Mouse (Mus musculus): ENCODE results near the gene Polr2f. TPM values are rescaled to one million over a fixed set of nuclear protein-coding genes. Genes with fewer than 3 reads are reported as not detected.

Polr2f gene
- polyA plus RNA-seq, 1 experiment from 2014 or later: 320 TPM

DNA sequence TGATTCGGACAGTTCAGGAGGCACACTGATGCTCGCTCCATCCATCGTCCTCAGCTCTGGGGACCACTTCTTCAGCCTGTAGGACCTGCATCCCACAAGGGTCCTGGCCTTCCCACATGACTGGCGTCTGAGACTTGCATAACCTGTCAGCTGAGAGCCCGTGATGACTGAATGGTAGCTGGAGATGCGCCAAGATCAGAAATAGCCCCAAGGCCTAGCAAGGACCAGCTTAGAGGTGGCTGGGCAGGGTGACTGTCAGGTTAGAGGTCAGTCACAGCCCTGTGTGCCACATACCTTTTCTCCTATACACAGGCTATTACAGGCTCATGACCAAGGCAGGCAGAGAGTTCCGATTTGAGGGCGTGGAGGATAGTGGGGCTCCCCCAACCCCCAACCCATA, 54.7 kb downstream of the Polr2f start:
- no peaks in the 10 kb centered on the region for H3K27me3 ChIP-seq (ENCODE audit: control insufficient read depth, insufficient read depth, low read length)
- no peak for TF ChIP-seq CTCF (IDR thresholded peaks at IDR 0.05; ENCODE audit: low read depth)
- ATAC-seq (ENCODE audit: low FRiP score, low TSS enrichment) (no peak), DNase-seq (ENCODE audit: low spot score) (no peak)
- no peak overlapping the region for H3K27ac ChIP-seq (replicated peaks)
- no peak overlapping the region for H3K4me3 ChIP-seq (ENCODE audit: low read depth, low read length)
- no peak overlapping the region for H3K4me2 ChIP-seq (replicated peaks; ENCODE audit: low read depth)
- H3K4me1 ChIP-seq (replicated peaks; ENCODE audit: control insufficient read depth, insufficient read depth): 0 out of 2 replicates have a peak, but pooled peaks cover 2% of the 10 kb centered on the region
- H3K36me3 ChIP-seq (ENCODE audit: control insufficient read depth, insufficient read depth, low read length): no peaks in the 10 kb centered on the region
- WGBS: 75% methylated on average over 8 of the region's 8 CpGs
- no peaks in the 10 kb centered on the region for H3K9me3 ChIP-seq (ENCODE audit: control insufficient read depth, low read length)
- H3K9ac ChIP-seq (ENCODE audit: low read length): no peak overlapping the region

DNA sequence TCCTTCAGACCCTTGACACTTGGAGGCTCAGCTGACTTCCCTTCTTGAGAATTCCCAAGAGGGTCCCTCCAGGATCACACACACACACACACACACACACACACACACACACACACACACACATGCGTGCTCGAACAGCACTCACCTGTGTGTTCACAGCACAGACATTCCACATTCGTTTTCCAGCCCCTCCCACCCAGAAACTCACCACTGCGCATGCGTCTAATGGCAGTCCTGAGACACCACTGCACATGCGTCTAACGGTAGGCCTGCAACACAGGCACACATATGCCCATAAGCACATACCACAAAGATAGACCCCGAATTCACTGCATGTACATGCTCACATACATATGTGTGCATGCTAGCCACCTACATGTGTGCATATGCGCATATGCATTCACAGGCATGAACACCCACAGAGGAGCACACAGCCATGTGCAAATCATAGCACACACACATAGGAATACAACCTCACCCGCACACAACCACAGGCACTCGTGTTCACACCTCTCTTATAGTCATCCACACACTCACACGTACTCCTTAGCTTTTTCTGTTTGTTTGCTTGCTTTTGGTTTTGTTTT, 58.7 kb downstream of the Polr2f start:
- Histone ChIP-seq H3K4me1 (replicated peaks; ENCODE audit: control insufficient read depth, insufficient read depth) (no peaks in the 10 kb centered on the region), H3K4me2 (replicated peaks; ENCODE audit: low read depth) (no peak overlapping the region), H3K4me3 (ENCODE audit: low read depth, low read length) (no peak overlapping the region), H3K27me3 (ENCODE audit: control insufficient read depth, insufficient read depth, low read length) (no peaks in the 10 kb centered on the region), H3K27ac (replicated peaks) (no peak overlapping the region), H3K9ac (ENCODE audit: low read length) (no peak overlapping the region), H3K9me3 (ENCODE audit: control insufficient read depth, low read length) (no peaks in the 10 kb centered on the region), H3K36me3 (ENCODE audit: control insufficient read depth, insufficient read depth, low read length) (no peaks in the 10 kb centered on the region)
- TF ChIP-seq CTCF (IDR thresholded peaks at IDR 0.05; ENCODE audit: low read depth) (no peak), EP300 (optimal IDR thresholded peaks at IDR 0.05) (no peak)
- ATAC-seq (ENCODE audit: low FRiP score, low TSS enrichment) (no peak), DNase-seq (ENCODE audit: low spot score) (no peak)
- WGBS: 90% methylated on average over 12 of the region's 12 CpGs

Other genes with a start within 250 kb of the Polr2f start
- gene Gm49510, start 241.3 kb upstream of the Polr2f start, polyA plus RNA-seq (2015; fragmentation: Nextera tagmentation; extraction: Ambion mirVana): 0.27 and 0.28 TPM in 2 replicates
- 22.7 and 27.4 TPM in 2 replicates for gene Sh3bp1, start 241.2 kb upstream of the Polr2f start, polyA plus RNA-seq (2015; fragmentation: Nextera tagmentation; extraction: Ambion mirVana)
- 4.1 and 4.3 TPM in 2 replicates for gene Pdxp, start 227.1 kb upstream of the Polr2f start, polyA plus RNA-seq (2015; fragmentation: Nextera tagmentation; extraction: Ambion mirVana)
- 1,326 and 1,632 TPM in 2 replicates for gene Lgals1, start 214.3 kb upstream of the Polr2f start, polyA plus RNA-seq (2015; fragmentation: Nextera tagmentation; extraction: Ambion mirVana)
- gene Nol12, start 206.1 kb upstream of the Polr2f start, polyA plus RNA-seq (2015; fragmentation: Nextera tagmentation; extraction: Ambion mirVana): 32.3 and 36.4 TPM in 2 replicates
- gene Triobp, start 193.3 kb upstream of the Polr2f start, polyA plus RNA-seq (2015; fragmentation: Nextera tagmentation; extraction: Ambion mirVana): 22.4 and 30.6 TPM in 2 replicates
- 285 and 309 TPM in 2 replicates for gene H1f0, start 112.6 kb upstream of the Polr2f start, polyA plus RNA-seq (2015; fragmentation: Nextera tagmentation; extraction: Ambion mirVana)
- 0.31 and 0.34 TPM in 2 replicates for gene Galr3, start 99.1 kb upstream of the Polr2f start, polyA plus RNA-seq (2015; fragmentation: Nextera tagmentation; extraction: Ambion mirVana)
- gene Ankrd54, start 78.1 kb upstream of the Polr2f start, polyA plus RNA-seq (2015; fragmentation: Nextera tagmentation; extraction: Ambion mirVana): 27.1 and 28.0 TPM in 2 replicates
- 132 and 135 TPM in 2 replicates for gene Eif3l, start 65.8 kb upstream of the Polr2f start, polyA plus RNA-seq (2015; fragmentation: Nextera tagmentation; extraction: Ambion mirVana)
- 7.0 and 7.8 TPM in 2 replicates for gene Micall1, start 32.1 kb upstream of the Polr2f start, polyA plus RNA-seq (2015; fragmentation: Nextera tagmentation; extraction: Ambion mirVana)
- gene 1700088E04Rik, start 244 bp downstream of the Polr2f start, polyA plus RNA-seq (2015; fragmentation: Nextera tagmentation; extraction: Ambion mirVana): 6.4 and 7.9 TPM in 2 replicates
- gene Sox10, start 24.2 kb downstream of the Polr2f start, polyA plus RNA-seq (2015; fragmentation: Nextera tagmentation; extraction: Ambion mirVana): 3.6 and 3.9 TPM in 2 replicates
- gene Pick1, start 88.2 kb downstream of the Polr2f start, polyA plus RNA-seq (2015; fragmentation: Nextera tagmentation; extraction: Ambion mirVana): 25.7 and 26.7 TPM in 2 replicates
- gene Gm49486, start 88.4 kb downstream of the Polr2f start, polyA plus RNA-seq (2015; fragmentation: Nextera tagmentation; extraction: Ambion mirVana): 0.23 and 0.27 TPM in 2 replicates
- 0.10 and 0.12 TPM in 2 replicates for gene Slc16a8, start 113.8 kb downstream of the Polr2f start, polyA plus RNA-seq (2015; fragmentation: Nextera tagmentation; extraction: Ambion mirVana)
- 4.1 and 4.9 TPM in 2 replicates for gene Baiap2l2, start 144.5 kb downstream of the Polr2f start, polyA plus RNA-seq (2015; fragmentation: Nextera tagmentation; extraction: Ambion mirVana)
- gene Pla2g6, start 187.4 kb downstream of the Polr2f start, polyA plus RNA-seq (2015; fragmentation: Nextera tagmentation; extraction: Ambion mirVana): 8.8 and 9.4 TPM in 2 replicates
- gene Maff, start 205.6 kb downstream of the Polr2f start, polyA plus RNA-seq (2015; fragmentation: Nextera tagmentation; extraction: Ambion mirVana): 11.4 and 11.9 TPM in 2 replicates

Measured in stomach, postnatal 0 days (tissue).